Mouse (Mus musculus) neural tube, embryonic 11.5 days (tissue): ENCODE measurements at regions not wholly inside any gene's neighbourhood (a gene's known extent, or its start where the extent isn't known, plus 50 kb on each side); places are given as distances from the start of the nearest gene placed in this dataset.
"Not testable (repeated sequence)": the region's sequence is repeated elsewhere in the genome, so short reads cannot be mapped to it uniquely, and the experiment has no call there.

ENCODE experiments used
- ATAC-seq: fragments of 200-750 bp; cut with Nextera tagmentation; 2 replicates; pipeline ENCODE4 v1.8.0; 2017; ENCODE audit warnings: moderate number of reproducible peaks, mild to moderate bottlenecking, moderate TSS enrichment, moderate library complexity; ENCODE audit not compliant: insufficient read depth, low FRiP score, low TSS enrichment
- DNase-seq: peaks from one replicate; pipeline ENCODE4 v3.0.0-alpha.2; 2015; ENCODE audit warnings: low spot score
- H3K27ac ChIP-seq: fragments of 300-500 bp; sonication (generic); 2 replicates; pipeline ENCODE4 v1.5.1; 2014; ENCODE audit warnings: low read depth, mild to moderate bottlenecking, low read length
- H3K27me3 ChIP-seq: fragments of 300-500 bp; sonication (generic); 2 replicates; pipeline ENCODE4 v1.6.1; 2014; ENCODE audit warnings: mild to moderate bottlenecking, low read length, mixed read lengths; ENCODE audit not compliant: control insufficient read depth, insufficient read depth
- H3K36me3 ChIP-seq: fragments of 300-500 bp; sonication (generic); 2 replicates; pipeline ENCODE4 v1.6.1; 2014; ENCODE audit warnings: mild to moderate bottlenecking, low read length, moderate library complexity, mixed read lengths; ENCODE audit not compliant: control insufficient read depth, insufficient read depth
- H3K4me1 ChIP-seq: fragments of 300-500 bp; sonication (generic); 2 replicates; pipeline ENCODE4 v1.6.1; 2014; ENCODE audit warnings: low read length, mixed read lengths; ENCODE audit not compliant: control insufficient read depth, insufficient read depth
- H3K4me2 ChIP-seq: fragments of 300-500 bp; sonication (generic); 2 replicates; pipeline ENCODE4 v1.6.1; 2014; ENCODE audit warnings: low read depth, mild to moderate bottlenecking, moderate library complexity
- H3K4me3 ChIP-seq: fragments of 300-500 bp; sonication (generic); 2 replicates; pipeline ENCODE4 v1.5.1; 2014; ENCODE audit warnings: low read depth, low read length
- H3K9ac ChIP-seq: fragments of 300-500 bp; sonication (generic); 2 replicates; pipeline ENCODE4 v1.6.1; 2014; ENCODE audit warnings: mild to moderate bottlenecking, low read length
- H3K9me3 ChIP-seq: fragments of 300-500 bp; sonication (generic); 2 replicates; pipeline ENCODE4 v1.6.1; 2016; ENCODE audit warnings: low read length; ENCODE audit not compliant: control insufficient read depth
- WGBS: fragments of 180-500 bp; shearing (Covaris S2); extraction: QIAGEN DNeasy Blood & Tissue Kit; methylation state at CpG from one replicate; pipeline ENCODE4 v1.1.7; 2014; 5-methylcytosine and 5-hydroxymethylcytosine counted together

DNA sequence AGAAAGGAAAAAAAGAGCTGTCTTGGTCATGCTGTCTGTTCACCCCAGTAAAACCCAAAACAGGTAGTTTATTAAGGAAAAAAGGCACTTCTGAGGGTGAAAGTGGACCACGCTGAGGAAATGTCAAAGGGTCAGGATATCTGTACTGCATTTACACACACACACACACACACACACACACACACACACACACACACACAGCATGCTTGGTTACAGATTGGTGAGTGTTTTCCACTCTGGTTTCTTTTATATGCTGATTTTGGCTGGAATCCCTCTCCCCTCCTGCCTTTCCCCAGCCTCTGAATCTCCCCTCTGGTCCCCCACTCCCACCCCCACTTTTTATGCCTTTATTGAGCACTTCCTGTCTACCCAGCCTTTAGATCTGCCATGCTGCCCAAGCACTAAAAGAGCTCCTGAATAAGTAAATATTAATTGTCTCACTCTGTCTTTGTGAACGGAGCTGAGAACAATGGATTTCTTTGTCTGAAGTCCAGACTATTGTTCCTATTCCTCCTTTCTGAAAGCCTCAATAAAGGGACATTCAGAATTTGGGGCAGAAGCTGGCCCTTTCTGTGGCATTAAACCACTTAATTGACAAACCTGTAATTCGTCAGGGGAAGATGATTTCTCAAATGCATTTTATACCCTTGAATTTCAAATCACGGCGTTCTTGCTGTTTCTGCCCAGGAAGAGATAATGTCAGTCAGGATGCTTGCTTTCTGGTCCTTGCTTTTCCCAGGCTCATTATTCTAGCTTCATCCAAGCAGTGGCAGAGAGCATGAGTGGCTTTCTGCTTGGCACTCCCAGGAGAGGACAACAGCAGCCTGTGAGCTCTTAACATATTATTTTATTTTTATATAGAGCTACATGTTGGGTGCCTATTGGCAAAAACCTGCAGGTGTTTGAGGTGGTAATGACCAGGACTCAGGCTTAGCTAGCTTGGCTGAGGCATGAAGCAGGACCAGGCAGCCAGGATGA is 187.8 kb downstream of the Zfp619 start:
- Histone ChIP-seq H3K4me1 (0 out of 2 replicates have a peak, but pooled peaks cover 4% of the 10 kb centered on the region), H3K27me3 (no peaks in the 10 kb centered on the region), H3K27ac (peak overlapping the region; percentile 14; the same call in 1 of the 2 replicates), H3K9ac (peak overlapping the region; percentile 26; the same call in 1 of the 2 replicates), H3K36me3 (no peaks in the 10 kb centered on the region), H3K4me3 (no peak overlapping the region), H3K9me3 (no peaks in the 10 kb centered on the region), H3K4me2 (no peak overlapping the region)
- ATAC-seq: peak; percentile 74
- peak; percentile 23 for DNase-seq
- 18% methylated on average over 5 of the region's 5 CpGs for WGBS

DNA sequence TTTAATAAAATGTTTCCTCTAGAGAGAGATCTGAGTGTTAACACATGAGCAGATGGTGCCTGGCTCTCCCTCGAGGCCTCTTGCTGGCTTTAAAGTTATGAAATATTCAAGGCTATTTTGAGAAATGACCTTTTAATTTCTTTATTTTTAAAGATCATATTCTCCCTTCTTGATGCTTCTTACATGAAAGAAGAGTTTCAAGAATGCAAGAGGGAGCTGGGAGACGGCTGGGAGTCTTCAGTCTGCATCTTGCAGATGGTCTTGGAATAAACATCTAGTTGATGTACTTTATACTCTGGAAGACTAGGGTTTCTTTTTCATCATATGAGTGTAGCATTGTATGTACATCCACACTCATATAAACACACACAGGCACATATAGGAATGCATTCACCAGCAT is 189.0 kb downstream of the Zfp619 start:
- Histone ChIP-seq H3K36me3 (no peaks in the 10 kb centered on the region), H3K4me3 (no peak overlapping the region), H3K9ac (no peak overlapping the region), H3K27ac (no peak overlapping the region), H3K27me3 (no peaks in the 10 kb centered on the region), H3K9me3 (no peaks in the 10 kb centered on the region), H3K4me1 (0 out of 2 replicates have a peak, but pooled peaks cover 4% of the 10 kb centered on the region), H3K4me2 (no peak overlapping the region)
- DNase-seq (no peak), ATAC-seq (no peak)
- WGBS: 76% methylated on average over 2 of the region's 2 CpGs

DNA sequence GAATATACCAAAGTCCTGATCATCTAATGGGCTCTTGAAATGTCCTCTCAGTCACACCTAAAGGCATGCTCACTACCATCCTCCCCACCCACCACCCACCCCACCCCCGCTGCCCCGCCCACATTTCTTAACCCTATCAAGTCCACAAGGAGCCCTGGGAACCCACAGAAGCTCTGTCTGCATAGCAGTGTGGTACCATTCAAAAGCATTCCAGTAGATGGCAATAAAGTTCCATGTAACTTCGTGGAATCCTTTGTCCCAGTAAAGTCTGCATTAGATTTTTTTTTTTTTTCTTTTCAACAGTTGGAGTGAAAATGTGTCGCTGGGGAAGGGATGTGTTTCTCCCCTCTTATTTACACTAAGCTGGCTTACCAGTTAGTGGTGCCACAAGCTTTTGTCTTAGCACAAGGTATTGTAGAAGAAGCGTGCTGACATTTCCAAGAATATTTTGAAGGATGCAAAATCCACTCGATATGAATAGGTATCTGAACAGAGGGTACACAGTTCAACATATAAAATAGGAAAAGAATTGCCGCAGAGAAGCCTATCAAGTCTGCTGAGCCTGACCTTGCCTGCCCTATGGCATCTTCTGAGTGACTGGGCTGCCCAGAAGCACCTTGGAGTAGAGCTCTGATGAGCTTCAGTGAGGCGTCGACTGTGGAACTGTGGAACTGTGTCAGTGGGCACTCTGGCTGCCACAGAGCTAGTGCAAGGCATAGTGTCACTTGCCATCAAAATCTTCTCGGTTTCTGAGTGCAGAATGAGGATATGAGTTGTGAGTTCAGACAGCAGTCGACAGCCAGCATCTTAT is 199.0 kb downstream of the Zfp619 start:
- Histone ChIP-seq H3K4me3 (no peak overlapping the region), H3K9me3 (no peaks in the 10 kb centered on the region), H3K4me1 (no peaks in the 10 kb centered on the region), H3K27me3 (no peaks in the 10 kb centered on the region), H3K4me2 (no peak overlapping the region), H3K9ac (no peak overlapping the region), H3K36me3 (no peaks in the 10 kb centered on the region), H3K27ac (no peak overlapping the region)
- DNase-seq (peak; percentile 54), ATAC-seq (peak; percentile 71; the same call in 1 of the 2 replicates)
- WGBS: 20% methylated on average over 11 of the region's 11 CpGs

DNA sequence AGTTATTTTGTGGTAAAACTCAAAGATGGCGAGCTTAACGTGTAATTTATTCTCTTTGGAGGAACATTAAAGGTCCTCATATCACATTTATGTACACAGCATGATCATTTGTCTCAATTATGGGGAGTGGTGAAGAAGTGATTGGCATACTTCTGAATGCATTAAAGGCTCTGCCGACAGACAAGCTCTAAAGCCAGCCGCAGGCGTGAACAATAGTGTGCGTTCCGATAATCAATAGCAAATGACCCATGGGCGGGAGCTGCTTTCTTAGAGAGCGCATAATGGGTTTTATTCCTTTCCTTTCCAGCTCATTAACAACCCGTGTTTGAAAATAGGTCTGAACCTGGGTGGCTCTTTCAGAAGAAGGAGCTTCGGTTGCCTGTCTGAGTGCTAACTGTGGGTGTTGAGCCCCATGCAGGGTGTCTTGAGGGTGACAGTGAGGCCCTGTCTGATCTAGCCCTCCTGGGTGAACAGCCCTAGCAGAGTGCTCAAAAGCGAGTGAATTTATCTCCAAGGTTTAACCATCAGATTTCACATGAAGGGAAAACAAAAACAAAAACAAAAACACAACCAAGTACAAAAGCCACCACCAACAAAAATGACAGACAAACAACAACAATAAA is 210.5 kb downstream of the Zfp619 start:
- H3K4me3 ChIP-seq: no peak overlapping the region
- 25% methylated on average over 12 of the region's 12 CpGs for whole genome bisulfite sequencing
- H3K27me3 ChIP-seq: no peaks in the 10 kb centered on the region
- 0 out of 2 replicates have a peak, but pooled peaks cover 5% of the 10 kb centered on the region for H3K4me1 ChIP-seq
- H3K4me2 ChIP-seq: no peak overlapping the region
- ATAC-seq (no peak), DNase-seq (peak; percentile 21)
- H3K36me3 ChIP-seq: no peaks in the 10 kb centered on the region
- H3K27ac ChIP-seq: no peak overlapping the region
- no peaks in the 10 kb centered on the region for H3K9me3 ChIP-seq
- H3K9ac ChIP-seq: no peak overlapping the region

DNA sequence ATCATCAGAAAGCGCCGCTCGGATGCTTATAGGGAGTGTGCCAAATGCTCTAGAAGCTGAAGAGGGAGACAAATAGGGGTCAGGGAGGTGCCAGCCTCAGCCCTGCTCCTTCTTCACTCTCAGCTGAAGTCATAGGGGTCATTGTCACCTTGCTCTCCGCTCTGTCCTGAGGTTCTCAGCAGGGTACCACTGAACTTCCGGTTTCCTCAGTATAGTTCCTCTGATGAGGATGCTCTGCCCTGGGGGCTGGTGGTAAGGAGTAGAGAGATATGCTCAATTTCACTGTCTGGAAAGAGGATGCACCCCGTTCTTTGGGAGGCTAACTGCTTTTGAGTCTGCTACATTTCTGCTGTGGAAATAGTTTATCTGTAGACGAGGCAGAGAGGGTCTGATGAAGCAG is 211.4 kb downstream of the Zfp619 start:
- Histone ChIP-seq H3K4me2 (no peak overlapping the region), H3K4me3 (no peak overlapping the region), H3K27me3 (no peaks in the 10 kb centered on the region), H3K9ac (no peak overlapping the region), H3K9me3 (no peaks in the 10 kb centered on the region), H3K27ac (no peak overlapping the region), H3K4me1 (0 out of 2 replicates have a peak, but pooled peaks cover 5% of the 10 kb centered on the region), H3K36me3 (no peaks in the 10 kb centered on the region)
- ATAC-seq: no peak
- WGBS: 49% methylated on average over 7 of the region's 7 CpGs
- no peak for DNase-seq

DNA sequence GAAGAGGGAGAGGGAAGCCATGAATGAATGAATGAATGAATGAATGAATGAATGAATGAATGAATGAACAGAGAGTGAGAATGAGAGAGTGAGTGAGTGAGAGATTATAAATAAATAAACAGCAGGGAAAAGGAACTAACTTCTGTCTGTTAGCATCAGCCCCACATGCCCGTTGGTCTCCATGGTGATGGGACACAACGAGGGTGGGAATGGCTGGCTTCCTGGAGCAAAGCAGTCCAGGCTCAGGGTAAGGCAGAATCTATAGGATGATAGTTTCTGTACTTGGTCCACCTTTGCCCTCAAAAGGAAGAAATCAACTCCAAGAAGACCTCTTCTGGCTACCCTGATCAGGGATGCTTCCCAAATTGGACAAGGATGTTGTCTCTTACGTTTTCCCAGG is 212.2 kb downstream of the Zfp619 start:
- DNase-seq (no peak), ATAC-seq (no peak)
- H3K9me3 ChIP-seq: no peaks in the 10 kb centered on the region
- no peak overlapping the region for H3K9ac ChIP-seq
- H3K4me3 ChIP-seq: no peak overlapping the region
- H3K27ac ChIP-seq: no peak overlapping the region
- H3K4me1 ChIP-seq: 0 out of 2 replicates have a peak, but pooled peaks cover 5% of the 10 kb centered on the region
- no peaks in the 10 kb centered on the region for H3K36me3 ChIP-seq
- 42% methylated on average over 3 of the region's 3 CpGs for WGBS
- no peaks in the 10 kb centered on the region for H3K27me3 ChIP-seq
- no peak overlapping the region for H3K4me2 ChIP-seq

DNA sequence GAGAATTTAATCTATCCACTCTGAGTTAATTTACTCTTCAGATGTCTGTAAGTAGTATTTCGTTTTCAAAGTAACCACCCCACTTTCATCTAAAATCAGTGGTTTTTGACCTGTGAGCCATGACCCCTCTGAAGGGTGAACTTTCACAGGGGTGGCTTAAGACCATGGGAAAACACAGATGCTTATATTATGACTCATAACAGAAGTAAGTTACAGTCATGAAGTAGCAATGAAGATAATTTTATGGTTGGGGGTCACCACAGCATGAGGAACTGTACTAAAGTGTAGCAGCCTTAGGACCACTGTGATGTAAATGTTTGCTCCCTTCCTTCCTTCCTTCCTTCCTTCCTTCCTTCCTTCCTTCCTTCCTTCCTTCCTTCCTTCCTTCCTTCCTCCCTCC is 215.2 kb downstream of the Zfp619 start:
- no peaks in the 10 kb centered on the region for H3K27me3 ChIP-seq
- H3K9ac ChIP-seq: no peak overlapping the region
- H3K4me3 ChIP-seq: no peak overlapping the region
- DNase-seq (no peak), ATAC-seq (no peak)
- H3K4me2 ChIP-seq: no peak overlapping the region
- H3K27ac ChIP-seq: no peak overlapping the region
- H3K36me3 ChIP-seq: no peaks in the 10 kb centered on the region
- WGBS: 78% methylated on average over 1 of the region's 1 CpGs
- H3K9me3 ChIP-seq: no peaks in the 10 kb centered on the region
- H3K4me1 ChIP-seq: 0 out of 2 replicates have a peak, but pooled peaks cover 3% of the 10 kb centered on the region

DNA sequence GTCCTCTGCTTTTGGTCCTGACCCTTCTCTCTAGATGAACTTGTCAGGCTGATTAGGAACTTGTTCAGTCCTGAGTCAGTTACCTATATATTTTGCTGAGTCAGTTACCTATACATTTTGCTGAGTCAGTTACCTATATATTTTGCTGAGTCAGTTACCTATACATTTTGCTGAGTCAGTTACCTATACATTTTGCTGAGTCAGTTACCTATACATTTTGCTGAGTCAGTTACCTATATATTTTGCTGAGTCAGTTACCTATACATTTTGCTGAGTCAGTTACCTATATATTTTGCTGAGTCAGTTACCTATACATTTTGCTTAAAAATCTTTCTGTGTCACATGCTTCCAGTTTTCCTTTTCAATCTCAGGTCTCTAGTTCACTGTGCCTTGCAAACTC is 230.8 kb downstream of the Zfp619 start:
- not testable (repeated sequence) for H3K4me1 ChIP-seq, H3K36me3 ChIP-seq, DNase-seq, H3K9me3 ChIP-seq, H3K27ac ChIP-seq, ATAC-seq, H3K4me3 ChIP-seq, H3K4me2 ChIP-seq, H3K9ac ChIP-seq, H3K27me3 ChIP-seq
